Mouse (Mus musculus): ENCODE measurements around the gene Trit1. TPM values are rescaled to one million over a fixed set of nuclear protein-coding genes. Genes with fewer than 3 reads are reported as not detected.

Gene Trit1
- 14.5 TPM for polyA plus RNA-seq (2014; fragmentation: Illumina TruSeq; extraction: RNeasy Lipid Tissue Mini Kit (QIAGEN cat#74804); ENCODE audit: low read depth, low replicate concordance)

GRCm38 (mm10) chr4:123016451-123016957 is at the start of gene Trit1:
Gene Trit1 (plus strand): TSS chr4:123016597.

GRCm38 (mm10) chr4:122995404-122996220 is 20.8 kb upstream of the Trit1 start, which contains the start of gene Mycl:
Gene Mycl (plus strand): TSS chr4:122995652.

Other genes with a start within 250 kb of the Trit1 start
- 133 TPM for gene Ppt1, start 180.4 kb upstream of the Trit1 start, polyA plus RNA-seq (2014; fragmentation: Illumina TruSeq; extraction: RNeasy Lipid Tissue Mini Kit (QIAGEN cat#74804); ENCODE audit: low read depth, low replicate concordance)
- gene Cap1, start 130.5 kb upstream of the Trit1 start, polyA plus RNA-seq (2014; fragmentation: Illumina TruSeq; extraction: RNeasy Lipid Tissue Mini Kit (QIAGEN cat#74804); ENCODE audit: low read depth, low replicate concordance): 114 TPM
- not detected for gene Mfsd2a, start 55.4 kb upstream of the Trit1 start, polyA plus RNA-seq (2014; fragmentation: Illumina TruSeq; extraction: RNeasy Lipid Tissue Mini Kit (QIAGEN cat#74804); ENCODE audit: low read depth, low replicate concordance)
- gene Mycl, start 20.9 kb upstream of the Trit1 start, polyA plus RNA-seq (2014; fragmentation: Illumina TruSeq; extraction: RNeasy Lipid Tissue Mini Kit (QIAGEN cat#74804); ENCODE audit: low read depth, low replicate concordance): 3.4 TPM
- 4.5 TPM for gene Bmp8b, start 88.6 kb downstream of the Trit1 start, polyA plus RNA-seq (2014; fragmentation: Illumina TruSeq; extraction: RNeasy Lipid Tissue Mini Kit (QIAGEN cat#74804); ENCODE audit: low read depth, low replicate concordance)
- not detected for gene Oxct2b, start 99.7 kb downstream of the Trit1 start, polyA plus RNA-seq (2014; fragmentation: Illumina TruSeq; extraction: RNeasy Lipid Tissue Mini Kit (QIAGEN cat#74804); ENCODE audit: low read depth, low replicate concordance)
- 17.3 TPM for gene Ppie, start 123.4 kb downstream of the Trit1 start, polyA plus RNA-seq (2014; fragmentation: Illumina TruSeq; extraction: RNeasy Lipid Tissue Mini Kit (QIAGEN cat#74804); ENCODE audit: low read depth, low replicate concordance)
- 1.1 TPM for gene Hpcal4, start 166.6 kb downstream of the Trit1 start, polyA plus RNA-seq (2014; fragmentation: Illumina TruSeq; extraction: RNeasy Lipid Tissue Mini Kit (QIAGEN cat#74804); ENCODE audit: low read depth, low replicate concordance)
- gene Nt5c1a, start 184.9 kb downstream of the Trit1 start, polyA plus RNA-seq (2014; fragmentation: Illumina TruSeq; extraction: RNeasy Lipid Tissue Mini Kit (QIAGEN cat#74804); ENCODE audit: low read depth, low replicate concordance): not detected
- 1.1 TPM for gene Heyl, start 217.0 kb downstream of the Trit1 start, polyA plus RNA-seq (2014; fragmentation: Illumina TruSeq; extraction: RNeasy Lipid Tissue Mini Kit (QIAGEN cat#74804); ENCODE audit: low read depth, low replicate concordance)
- 38.2 TPM for gene Pabpc4, start 245.8 kb downstream of the Trit1 start, polyA plus RNA-seq (2014; fragmentation: Illumina TruSeq; extraction: RNeasy Lipid Tissue Mini Kit (QIAGEN cat#74804); ENCODE audit: low read depth, low replicate concordance)

Data from sigmoid colon, adult 10 weeks (tissue).